Mouse (Mus musculus) thymus, adult 2 months (tissue): ENCODE data around the gene Lime1. TPM values are rescaled to one million over a fixed set of nuclear protein-coding genes. Genes with fewer than 3 reads are reported as not detected.

Experiments
- DNase-seq: peaks from one replicate; pipeline ENCODE4 v3.0.0; 2021
- H3K27ac ChIP-seq: fragments of 200-500 bp; 2 replicates; pipeline ENCODE4 v1.5.1; 2012; ENCODE audit warnings: low read length, control low read depth; ENCODE audit not compliant: control insufficient read depth, insufficient read depth
- H3K27me3 ChIP-seq: fragments of 200-500 bp; 2 replicates; pipeline ENCODE4 v1.6.1; 2012; ENCODE audit warnings: mild to moderate bottlenecking, low read length, moderate library complexity, mixed read lengths; ENCODE audit not compliant: control insufficient read depth, insufficient read depth
- H3K36me3 ChIP-seq: fragments of 200-500 bp; 2 replicates; pipeline ENCODE4 v1.6.1; 2012; ENCODE audit warnings: mild to moderate bottlenecking, low read length, moderate library complexity; ENCODE audit not compliant: control insufficient read depth, insufficient read depth
- H3K4me1 ChIP-seq: fragments of 200-500 bp; replicated peaks from 2 replicates; pipeline ENCODE4 v1.6.1; 2012; ENCODE audit warnings: low read length; ENCODE audit not compliant: control insufficient read depth, insufficient read depth
- H3K4me3 ChIP-seq: fragments of 200-500 bp; 2 replicates; pipeline ENCODE4 v1.5.1; 2012; ENCODE audit warnings: mild to moderate bottlenecking, low read length, control low read depth, moderate library complexity; ENCODE audit not compliant: control insufficient read depth, insufficient read depth
- CTCF ChIP-seq: fragments of 200-500 bp; IDR thresholded peaks from 2 replicates; pipeline ENCODE4 v1.5.1; 2012; ENCODE audit warnings: mild to moderate bottlenecking, control low read depth, low read length, moderate library complexity, borderline replicate concordance; ENCODE audit not compliant: control insufficient read depth, poor library complexity, insufficient read depth; ENCODE audit errors: extremely low read depth
- POLR2A ChIP-seq: fragments of 200-500 bp; IDR thresholded peaks from 2 replicates; pipeline ENCODE4 v1.6.1; 2012; ENCODE audit warnings: mild to moderate bottlenecking, low read length, control low read depth, moderate library complexity; ENCODE audit not compliant: control insufficient read depth, poor library complexity, insufficient read depth; ENCODE audit errors: extremely low read depth
- WGBS: fragments of 180-500 bp; shearing (Covaris S2); methylation state at CpG from one replicate; pipeline ENCODE4 v1.1.7; 2018; 5-methylcytosine and 5-hydroxymethylcytosine counted together
- polyA plus RNA-seq: library from polyadenylated mRNA; depleted of rRNA; stranded (reverse); fragments of >200 nt; gene quantifications from 2 replicates; pipeline ENCODE4 v1.2.3, GENCODE M21; 2012

The Lime1 gene
- polyA plus RNA-seq, 1 experiment: 268 TPM

GRCm38 (mm10) chr2:181397207-181397761, 17.4 kb downstream of the Lime1 start:
- H3K27me3 ChIP-seq: no peaks in the 10 kb centered on the region
- DNase-seq: no peak
- no peak overlapping the region for H3K27ac ChIP-seq
- no peak overlapping the region for H3K4me3 ChIP-seq
- TF ChIP-seq CTCF: no peak
- no peak for TF ChIP-seq POLR2A
- 86% methylated on average over 5 of the region's 5 CpGs for WGBS
- H3K4me1 ChIP-seq: no peaks in the 10 kb centered on the region
- H3K36me3 ChIP-seq: no peaks in the 10 kb centered on the region

- Histone ChIP-seq H3K27ac (no peak overlapping the region), H3K36me3 (no peaks in the 10 kb centered on the region), H3K4me1 (no peaks in the 10 kb centered on the region), H3K27me3 (no peaks in the 10 kb centered on the region), H3K4me3 (no peak overlapping the region)
- TF ChIP-seq POLR2A (no peak), CTCF (no peak)
- 0% methylated on average over 1 of the region's 1 CpGs for WGBS
- DNase-seq: no peak
Measured at GRCm38 (mm10) chr2:181401497-181401896, 21.6 kb downstream of the Lime1 start.

- Histone ChIP-seq H3K4me3 (no peak overlapping the region), H3K4me1 (no peaks in the 10 kb centered on the region), H3K27me3 (no peaks in the 10 kb centered on the region), H3K27ac (no peak overlapping the region), H3K36me3 (no peaks in the 10 kb centered on the region)
- 91% methylated on average over 3 of the region's 3 CpGs for WGBS
- DNase-seq: no peak
- TF ChIP-seq POLR2A (no peak), CTCF (no peak)
Measured at GRCm38 (mm10) chr2:181403722-181404121, 23.8 kb downstream of the Lime1 start.

GRCm38 (mm10) chr2:181409643-181410042, 29.8 kb downstream of the Lime1 start:
- no peak for TF ChIP-seq CTCF
- TF ChIP-seq POLR2A: no peak
- DNase-seq: no peak
- no peaks in the 10 kb centered on the region for H3K27me3 ChIP-seq
- H3K4me1 ChIP-seq: no peaks in the 10 kb centered on the region
- H3K36me3 ChIP-seq: no peaks in the 10 kb centered on the region
- H3K27ac ChIP-seq: no peak overlapping the region
- H3K4me3 ChIP-seq: no peak overlapping the region
- 79% methylated on average over 7 of the region's 7 CpGs for WGBS

GRCm38 (mm10) chr2:181410760-181411473, 31.0 kb downstream of the Lime1 start:
- H3K4me1 ChIP-seq: no peaks in the 10 kb centered on the region
- TF ChIP-seq POLR2A (no peak), CTCF (no peak)
- no peaks in the 10 kb centered on the region for H3K36me3 ChIP-seq
- no peak overlapping the region for H3K27ac ChIP-seq
- WGBS: 24% methylated on average over 4 of the region's 4 CpGs
- no peaks in the 10 kb centered on the region for H3K27me3 ChIP-seq
- H3K4me3 ChIP-seq: no peak overlapping the region
- DNase-seq: peak; percentile 27

- no peak for TF ChIP-seq POLR2A
- Histone ChIP-seq H3K27ac (no peak overlapping the region), H3K36me3 (no peaks in the 10 kb centered on the region), H3K4me3 (no peak overlapping the region), H3K27me3 (no peaks in the 10 kb centered on the region), H3K4me1 (no peaks in the 10 kb centered on the region)
- 80% methylated on average over 2 of the region's 2 CpGs for WGBS
- no peak for DNase-seq
Measured at GRCm38 (mm10) chr2:181413141-181413540, 33.3 kb downstream of the Lime1 start.

GRCm38 (mm10) chr2:181415945-181416344, 36.1 kb downstream of the Lime1 start:
- no peak for DNase-seq
- Histone ChIP-seq H3K36me3 (no peaks in the 10 kb centered on the region), H3K27ac (no peak overlapping the region), H3K4me3 (no peak overlapping the region), H3K4me1 (no peaks in the 10 kb centered on the region), H3K27me3 (no peaks in the 10 kb centered on the region)
- TF ChIP-seq CTCF: no peak
- no peak for TF ChIP-seq POLR2A
- WGBS: 66% methylated on average over 3 of the region's 3 CpGs
